Mouse (Mus musculus) heart, adult 8-10 months (tissue): ENCODE measurements around the gene Glrp1. TPM values are rescaled to one million over a fixed set of nuclear protein-coding genes. Genes with fewer than 3 reads are reported as not detected.

ENCODE experiments used
- DNase-seq: peaks from one replicate; pipeline ENCODE4 v3.0.0; 2022; ENCODE audit warnings: low spot score
- total RNA-seq, 4 experiments: library from RNA; stranded (reverse); gene quantifications; 2 replicates each; pipeline ENCODE4 v1.2.4; 2022

The Glrp1 gene
- total RNA-seq, 4 experiments from 2014 or later, result 0.19 TPM; not detected in 3

DNA sequence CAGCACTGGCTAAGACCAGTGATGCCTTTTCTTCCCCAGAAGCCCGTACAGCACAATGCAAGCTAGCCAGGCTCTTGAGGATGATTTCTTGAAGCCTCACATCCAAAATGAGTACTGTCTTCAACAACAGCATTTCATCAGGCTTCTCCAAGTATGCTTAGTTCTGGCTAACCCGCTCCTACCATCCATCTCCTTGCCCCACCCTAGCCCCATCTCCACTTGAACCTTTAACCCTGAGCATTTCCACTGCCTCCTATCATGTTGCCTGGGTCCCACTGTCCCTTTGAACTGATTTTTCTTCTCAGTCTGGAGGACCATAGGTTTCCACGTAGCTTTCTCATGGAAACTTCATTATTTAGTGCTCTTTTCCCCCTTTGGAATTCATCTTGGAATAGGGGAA, 17.5 kb downstream of the Glrp1 start:
- DNase-seq, result no peak

- DNase-seq, result no peak
Measured at GRCm38 (mm10) chr1:88491617-88492378, 18.1 kb downstream of the Glrp1 start.

DNA sequence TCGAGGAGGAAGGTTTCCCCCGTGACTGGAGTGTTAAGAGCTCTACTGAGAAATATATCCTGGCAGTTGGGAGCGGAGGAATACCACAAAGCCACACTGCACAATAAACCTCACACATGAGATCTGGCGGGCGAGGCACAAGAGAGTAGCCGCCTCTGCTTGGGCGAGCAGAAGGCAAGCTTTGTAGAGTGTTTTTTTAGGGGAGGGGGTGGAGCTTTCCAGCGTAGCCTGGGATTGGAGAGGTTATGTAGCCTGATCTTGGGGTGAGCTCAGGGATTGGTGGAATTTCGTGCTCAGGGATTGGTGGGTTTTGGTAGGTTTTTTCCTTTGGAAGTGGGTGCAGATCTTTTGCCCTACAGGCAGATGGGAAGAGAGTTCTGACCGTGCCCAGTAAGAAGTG, 19.7 kb downstream of the Glrp1 start:
- DNase-seq, result no peak

DNA sequence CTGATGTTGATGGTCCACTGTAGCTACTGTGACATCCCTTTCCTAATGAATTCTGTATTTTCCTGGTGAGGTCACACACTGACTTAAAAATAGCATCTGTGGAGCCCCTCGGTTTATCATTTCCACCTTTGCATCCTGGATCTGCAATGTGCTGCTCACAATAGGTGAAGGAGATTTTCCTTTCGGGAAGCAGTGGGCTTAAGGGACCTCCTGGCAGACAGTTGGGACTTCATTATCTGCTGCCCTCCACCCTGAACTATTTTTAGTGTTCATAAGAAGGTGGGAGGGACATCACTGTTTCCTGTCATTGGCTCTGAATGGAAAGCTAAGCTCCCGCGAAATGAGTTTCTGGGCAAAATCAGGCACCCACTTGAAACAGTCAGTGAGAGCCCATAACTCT, 20.9 kb downstream of the Glrp1 start:
- DNase-seq, result peak; percentile 38

DNA sequence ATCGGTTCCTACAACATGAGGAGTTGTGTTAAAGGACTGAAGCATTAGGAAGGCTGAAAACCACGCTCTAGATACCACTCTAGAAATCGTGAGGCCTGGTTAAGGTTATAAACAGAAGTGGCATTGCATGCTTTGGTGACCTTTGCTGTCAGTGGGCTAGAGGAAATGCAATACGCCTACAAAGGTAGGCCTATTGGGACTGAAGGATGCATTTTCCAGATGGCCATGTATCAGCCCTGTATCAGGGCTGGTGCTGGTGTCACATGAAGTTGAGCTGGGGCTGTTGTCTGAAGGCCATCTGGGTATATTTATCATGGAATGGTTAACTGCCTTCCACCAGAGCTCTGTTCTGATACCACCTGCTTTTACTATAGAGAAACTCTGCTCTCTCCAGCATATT, 23.5 kb downstream of the Glrp1 start:
- no peak for DNase-seq

GRCm38 (mm10) chr1:88484059-88484458, 25.8 kb downstream of the Glrp1 start:
- DNase-seq, result no peak

- DNase-seq, result no peak
Measured at GRCm38 (mm10) chr1:88482142-88483099, 27.4 kb downstream of the Glrp1 start.

- DNase-seq, result no peak
Measured at GRCm38 (mm10) chr1:88480594-88480993, 29.3 kb downstream of the Glrp1 start.

DNA sequence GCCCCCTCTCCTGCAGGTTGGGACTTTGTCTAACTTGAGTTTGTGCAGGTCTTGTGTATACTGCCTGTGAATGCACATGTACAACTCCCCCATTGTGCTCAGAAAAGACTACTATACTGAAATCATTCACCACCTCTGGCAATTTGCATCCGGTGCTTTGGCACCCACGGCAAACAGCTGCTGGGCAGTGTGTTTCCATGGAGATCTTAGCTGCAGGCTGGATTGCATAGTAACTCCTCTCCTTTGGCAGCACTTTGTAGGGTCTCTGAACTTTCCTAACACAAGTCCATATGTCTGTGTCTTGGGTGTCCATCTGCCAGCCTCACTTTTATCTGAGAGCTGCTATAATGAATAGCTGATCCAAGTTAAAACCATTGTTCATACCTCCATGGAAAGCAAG, 31.7 kb downstream of the Glrp1 start:
- no peak for DNase-seq

DNA sequence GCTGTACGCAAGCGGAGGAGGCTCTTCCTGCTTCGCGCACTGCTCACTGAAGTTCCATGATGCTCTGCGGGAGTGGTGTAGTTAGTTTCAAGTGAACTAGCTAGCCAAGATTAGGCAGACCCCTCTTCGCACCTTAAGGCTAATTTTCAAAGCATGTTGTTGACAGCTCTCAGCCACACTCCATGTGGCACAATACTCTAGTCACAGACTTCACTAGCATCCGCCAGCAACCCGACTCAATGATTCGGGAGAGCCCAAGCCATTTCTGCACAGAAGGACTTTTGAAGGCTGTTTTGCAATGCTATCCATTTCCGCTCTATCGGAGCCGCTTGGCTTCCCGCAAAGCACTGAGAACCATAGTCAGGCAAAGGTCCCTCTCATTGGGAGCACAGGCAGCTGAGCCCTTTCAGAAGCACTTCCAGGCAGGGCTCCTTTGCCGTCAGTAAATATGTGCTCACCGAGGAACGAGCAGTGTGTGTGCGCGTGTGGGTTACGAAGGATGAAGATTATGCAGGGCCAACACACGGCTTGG, 33.2 kb downstream of the Glrp1 start:
- no peak for DNase-seq

DNA sequence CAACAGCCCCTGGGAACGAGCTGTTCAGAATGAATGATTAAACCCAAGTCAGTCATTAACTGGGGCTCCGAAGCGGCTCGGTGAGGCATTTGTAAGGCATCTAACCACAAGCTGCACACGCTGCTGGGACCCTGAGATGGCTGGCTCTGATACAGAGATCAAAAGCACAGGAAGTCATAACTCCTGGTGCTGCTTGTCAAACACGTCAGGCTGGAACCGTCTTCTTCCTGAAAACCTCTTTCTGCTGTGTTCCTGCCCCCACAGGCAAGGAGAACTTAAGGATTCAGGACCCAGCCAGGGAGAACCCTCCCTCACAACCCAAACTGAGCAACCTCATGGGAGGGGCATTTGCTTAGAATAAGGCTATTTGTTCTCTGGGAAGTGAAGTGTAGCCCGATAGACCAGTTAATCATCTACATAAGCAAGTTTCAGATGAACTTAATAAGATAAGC, 34.3 kb downstream of the Glrp1 start:
- no peak for DNase-seq

DNA sequence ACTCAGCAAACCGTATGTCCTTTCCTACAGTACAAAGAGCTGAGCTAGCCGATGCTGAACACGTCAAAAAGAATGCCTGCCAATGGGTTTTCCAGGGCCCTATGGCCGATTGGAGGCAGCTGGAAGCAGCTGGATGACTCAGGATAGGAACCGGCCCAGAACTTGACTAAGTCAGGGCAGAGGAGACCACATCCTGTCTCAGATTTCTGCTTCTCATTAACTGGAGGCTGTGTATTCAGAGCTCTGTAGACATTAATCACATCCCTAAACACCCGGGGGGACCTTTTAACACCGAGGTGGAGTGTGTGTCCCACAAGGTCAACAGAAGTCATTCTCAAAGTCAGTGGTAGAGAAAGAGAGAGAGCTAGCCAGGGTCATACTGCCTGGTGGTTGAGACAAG, 35.3 kb downstream of the Glrp1 start:
- peak; percentile 76 for DNase-seq

- DNase-seq, result no peak
Measured at GRCm38 (mm10) chr1:88473899-88474298, 36.0 kb downstream of the Glrp1 start.

DNA sequence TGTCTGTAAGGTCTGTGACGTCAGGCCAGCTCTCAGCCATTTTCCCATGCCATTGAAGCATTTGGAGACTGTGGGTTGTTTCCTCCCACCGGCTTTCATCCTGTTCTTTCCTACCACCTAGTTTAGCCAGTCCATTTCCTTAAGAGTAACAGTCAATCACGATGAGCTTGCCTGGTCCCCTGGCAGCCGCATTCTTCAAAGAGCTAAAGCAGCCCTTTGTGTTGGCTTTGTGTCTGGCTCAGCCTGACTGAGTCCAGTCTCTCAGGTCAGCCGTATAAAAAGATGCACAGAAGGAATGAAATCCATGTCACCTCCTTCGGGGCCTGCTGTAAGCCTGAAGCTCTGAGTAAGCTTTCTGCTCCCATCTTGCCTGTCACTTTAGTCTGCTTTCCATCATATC, 37.6 kb downstream of the Glrp1 start:
- no peak for DNase-seq

DNA sequence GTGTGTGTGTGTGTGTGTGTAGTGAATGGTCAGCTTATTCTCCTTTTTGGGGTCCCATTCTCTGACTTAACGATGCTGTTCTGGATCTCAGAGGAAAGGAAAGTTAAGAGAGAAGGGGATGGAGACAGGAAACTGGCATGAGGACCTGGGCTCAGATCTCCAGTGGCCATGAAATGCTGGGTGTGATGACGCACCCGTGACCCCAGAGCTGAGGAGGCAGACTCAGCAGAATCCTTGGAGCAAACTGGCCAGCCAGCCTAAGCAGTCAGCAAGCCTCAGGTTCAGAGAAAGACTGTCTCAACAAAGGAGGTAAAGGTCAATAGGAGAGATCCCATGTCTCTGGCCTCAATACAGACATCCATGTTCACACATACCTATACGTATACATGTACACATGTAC, 40.1 kb downstream of the Glrp1 start:
- no peak for DNase-seq

GRCm38 (mm10) chr1:88468335-88468734, 41.5 kb downstream of the Glrp1 start:
- DNase-seq, result no peak

- no peak for DNase-seq
Measured at GRCm38 (mm10) chr1:88467866-88468265, 42.0 kb downstream of the Glrp1 start.

DNA sequence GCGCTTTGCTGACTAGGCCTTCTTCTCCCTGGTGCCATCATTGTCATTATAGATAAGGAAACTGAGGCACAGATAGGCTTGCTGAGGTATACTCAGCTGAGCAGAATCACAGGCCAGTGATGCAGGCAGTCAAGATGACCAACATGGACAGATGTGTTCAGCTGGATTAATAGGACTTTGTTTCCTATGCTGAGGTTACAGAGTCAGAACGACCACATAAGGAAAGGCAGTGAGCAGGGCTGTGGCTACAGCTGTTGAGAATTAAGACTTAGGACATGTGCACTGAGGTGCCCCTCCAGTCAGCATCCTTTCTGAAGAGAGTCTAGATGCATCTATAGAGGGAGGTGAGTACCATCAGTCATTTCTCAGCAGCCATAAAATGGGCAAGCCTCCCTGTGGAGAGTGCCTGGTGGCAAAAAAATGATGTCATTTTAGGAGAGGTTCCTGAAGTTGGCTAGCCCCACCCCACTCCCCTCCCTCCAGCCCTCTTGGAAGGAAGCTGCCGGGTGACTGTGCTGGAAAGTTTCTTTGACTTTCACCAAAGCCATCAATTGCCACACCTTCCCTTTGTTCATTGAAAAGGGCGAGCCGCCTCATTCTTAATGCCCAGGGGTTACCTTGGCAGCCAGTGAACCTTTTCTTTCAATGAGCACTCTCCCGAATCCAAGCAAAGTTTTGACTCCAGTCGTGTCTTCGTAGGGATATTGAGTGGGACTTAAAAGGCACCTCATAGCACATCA, 43.4 kb downstream of the Glrp1 start:
- no peak for DNase-seq

- DNase-seq, result no peak
Measured at GRCm38 (mm10) chr1:88465722-88466121, 44.1 kb downstream of the Glrp1 start.

GRCm38 (mm10) chr1:88464109-88464905, 45.6 kb downstream of the Glrp1 start:
- no peak for DNase-seq

- no peak for DNase-seq
Measured at GRCm38 (mm10) chr1:88463241-88463640, 46.6 kb downstream of the Glrp1 start.
